Mouse (Mus musculus): ENCODE data around the gene Zcchc7.

DNA sequence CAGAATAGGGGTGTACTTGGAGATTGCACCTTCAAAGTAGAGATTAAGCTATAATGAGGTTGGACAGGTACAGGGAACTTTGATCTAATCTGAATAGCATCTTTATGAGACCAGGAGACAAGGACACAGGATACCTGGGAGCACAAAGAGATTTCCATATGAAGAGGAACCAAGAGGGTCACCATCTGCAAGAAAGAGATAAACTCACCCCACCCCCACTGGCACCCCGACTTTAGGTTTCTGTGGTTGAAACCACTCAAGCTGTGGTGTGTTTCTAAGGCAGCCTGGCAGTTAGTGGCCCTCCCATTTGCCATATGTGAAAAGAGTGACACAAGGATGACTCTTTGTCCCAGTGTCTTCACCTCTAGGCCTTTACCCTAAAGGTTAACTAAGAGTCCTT is 186.6 kb downstream of the Zcchc7 start:
- TF ChIP-seq CTCF (IDR thresholded peaks at IDR 0.05; ENCODE audit: low read depth, low read length) = no peak
- no peak for TF ChIP-seq POLR2A (IDR thresholded peaks at IDR 0.05; ENCODE audit: borderline replicate concordance, low read depth, low read length)
